Mouse (Mus musculus) small intestine, adult 2 months (tissue): Measurements from ENCODE around the gene Ptgs2. TPM values are rescaled to one million over a fixed set of nuclear protein-coding genes. Genes with fewer than 3 reads are reported as not detected.
A peak's percentile ranks its signal among the peaks of the same experiment; 100 is the strongest.

Experiments used
- H3K27ac ChIP-seq: fragments of 200-500 bp; 2 replicates; pipeline ENCODE4 v1.5.1; 2012; ENCODE audit warnings: low read depth, low read length, control low read depth, inconsistent platforms; ENCODE audit not compliant: insufficient read depth
- H3K27me3 ChIP-seq: fragments of 200-500 bp; 2 replicates; pipeline ENCODE4 v1.6.1; 2012; ENCODE audit warnings: mild to moderate bottlenecking, moderate library complexity, low read length, inconsistent platforms; ENCODE audit not compliant: control insufficient read depth, insufficient read depth
- H3K36me3 ChIP-seq: fragments of 200-500 bp; 2 replicates; pipeline ENCODE4 v1.6.1; 2012; ENCODE audit warnings: mild to moderate bottlenecking, low read length, control low read depth, inconsistent platforms; ENCODE audit not compliant: control insufficient read depth, insufficient read depth
- H3K4me1 ChIP-seq: fragments of 200-500 bp; 2 replicates; pipeline ENCODE4 v1.6.1; 2012; ENCODE audit warnings: low read length, inconsistent platforms, mixed read lengths; ENCODE audit not compliant: control insufficient read depth, insufficient read depth, insufficient read length
- H3K4me3 ChIP-seq: fragments of 200-500 bp; 2 replicates; pipeline ENCODE4 v1.5.1; 2012; ENCODE audit warnings: low read depth, mild to moderate bottlenecking, control low read depth, inconsistent platforms, low read length, moderate library complexity
- CTCF ChIP-seq: fragments of 200-500 bp; IDR thresholded peaks from 2 replicates; pipeline ENCODE4 v1.5.1; 2012; ENCODE audit warnings: low read depth, mild to moderate bottlenecking, control low read depth, inconsistent platforms, low read length, moderate library complexity, mixed read lengths; ENCODE audit not compliant: insufficient replicate concordance, insufficient read length; ENCODE audit errors: extremely low read depth
- POLR2A ChIP-seq: fragments of 200-500 bp; IDR thresholded peaks from 2 replicates; pipeline ENCODE4 v1.6.1; 2012; ENCODE audit warnings: low read depth, mild to moderate bottlenecking, control low read depth, inconsistent platforms, low read length, moderate library complexity
- WGBS: fragments of 180-500 bp; shearing (Covaris S2); methylation state at CpG from one replicate; pipeline ENCODE4 v1.1.7; 2018; 5-methylcytosine and 5-hydroxymethylcytosine counted together
- polyA plus RNA-seq: library from polyadenylated mRNA; depleted of rRNA; stranded (reverse); fragments of >200 nt; gene quantifications from 2 replicates; pipeline ENCODE4 v1.2.3, GENCODE M21; 2012; rRNA removed

The Ptgs2 gene
- 0.52 and 1.2 TPM in 2 replicates for polyA plus RNA-seq

- no peaks in the 10 kb centered on the region for H3K36me3 ChIP-seq
- H3K27me3 ChIP-seq: no peaks in the 10 kb centered on the region
- 3% methylated on average over 26 of the region's 26 CpGs for WGBS
- TF ChIP-seq POLR2A (no peak), CTCF (no peak)
- peak within 1 kb of the TSS; percentile 47 for H3K27ac ChIP-seq
- H3K4me1 ChIP-seq: no peaks in the 10 kb centered on the region
- peak within 1 kb of the TSS; percentile 62 for H3K4me3 ChIP-seq
Measured at GRCm38 (mm10) chr1:150099790-150100333, at the start of gene Ptgs2. Gene Ptgs2, plus strand, starts transcription at chr1:150100031.

GRCm38 (mm10) chr1:150050256-150050655 lies 49.6 kb upstream of the Ptgs2 start:
- TF ChIP-seq CTCF: no peak
- no peak for TF ChIP-seq POLR2A
- H3K4me1 ChIP-seq: no peaks in the 10 kb centered on the region
- 67% methylated on average over 1 of the region's 1 CpGs for WGBS
- no peaks in the 10 kb centered on the region for H3K27me3 ChIP-seq
- H3K27ac ChIP-seq: no peak overlapping the region
- no peaks in the 10 kb centered on the region for H3K36me3 ChIP-seq
- H3K4me3 ChIP-seq: no peak overlapping the region

- 86% methylated on average over 1 of the region's 1 CpGs for WGBS
- H3K27ac ChIP-seq: no peak overlapping the region
- TF ChIP-seq CTCF: no peak
- TF ChIP-seq POLR2A: no peak
- H3K4me3 ChIP-seq: no peak overlapping the region
- H3K27me3 ChIP-seq: no peaks in the 10 kb centered on the region
- H3K4me1 ChIP-seq: no peaks in the 10 kb centered on the region
- H3K36me3 ChIP-seq: no peaks in the 10 kb centered on the region
Measured at GRCm38 (mm10) chr1:150065684-150066083, 34.1 kb upstream of the Ptgs2 start.

DNA sequence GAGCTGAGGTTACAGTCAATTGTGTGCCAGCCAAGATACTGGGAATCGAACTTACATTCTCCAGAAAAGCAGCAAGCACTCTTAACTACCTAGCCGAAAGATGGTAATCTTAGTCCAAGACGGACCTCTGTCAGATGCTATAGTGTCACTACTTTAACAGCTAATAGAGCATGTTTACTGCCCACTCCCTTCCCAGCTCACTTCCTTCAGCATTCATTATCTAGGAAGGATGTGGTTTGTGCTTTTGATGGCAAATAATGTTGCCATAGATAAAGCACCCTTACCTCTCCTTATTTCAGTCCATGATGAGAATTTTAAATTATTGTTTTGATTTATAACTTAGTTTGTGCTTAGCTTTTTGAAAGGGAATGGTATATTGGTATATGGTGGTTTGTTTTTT lies 27.0 kb upstream of the Ptgs2 start:
- no peak for TF ChIP-seq CTCF
- TF ChIP-seq POLR2A: no peak
- no peaks in the 10 kb centered on the region for H3K36me3 ChIP-seq
- no peaks in the 10 kb centered on the region for H3K27me3 ChIP-seq
- no peaks in the 10 kb centered on the region for H3K4me1 ChIP-seq
- 79% methylated on average over 3 of the region's 3 CpGs for WGBS
- H3K4me3 ChIP-seq: no peak overlapping the region
- no peak overlapping the region for H3K27ac ChIP-seq

DNA sequence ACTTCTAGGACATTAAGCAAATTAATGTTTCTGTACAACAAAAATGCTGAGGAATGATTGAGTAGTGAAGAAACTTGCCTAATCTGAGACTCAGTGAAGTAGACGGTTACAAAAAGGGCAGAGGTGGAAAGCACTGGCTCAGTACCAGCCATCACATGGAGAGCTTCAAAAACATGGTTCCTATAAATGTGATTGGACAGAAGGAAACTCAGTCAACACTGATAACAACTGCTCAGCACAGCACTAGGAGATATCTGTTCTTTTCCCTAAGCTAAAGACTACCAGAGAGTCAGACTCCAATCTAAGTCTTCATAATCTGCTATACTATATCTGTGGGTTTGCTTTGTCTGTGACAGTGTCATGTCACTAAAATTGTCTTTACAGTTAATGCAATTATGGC lies 25.2 kb upstream of the Ptgs2 start:
- Histone ChIP-seq H3K27me3 (no peaks in the 10 kb centered on the region), H3K27ac (no peak overlapping the region), H3K36me3 (no peaks in the 10 kb centered on the region), H3K4me3 (no peak overlapping the region), H3K4me1 (no peaks in the 10 kb centered on the region)
- 77% methylated on average over 1 of the region's 1 CpGs for WGBS
- no peak for TF ChIP-seq CTCF
- TF ChIP-seq POLR2A: no peak

GRCm38 (mm10) chr1:150089040-150089692 lies 10.7 kb upstream of the Ptgs2 start:
- Histone ChIP-seq H3K36me3 (no peaks in the 10 kb centered on the region), H3K4me3 (no peak overlapping the region), H3K27me3 (no peaks in the 10 kb centered on the region), H3K27ac (peak overlapping the region; percentile 22; the same call in 1 of the 2 replicates), H3K4me1 (no peaks in the 10 kb centered on the region)
- 67% methylated on average over 6 of the region's 6 CpGs for WGBS
- no peak for TF ChIP-seq POLR2A
- no peak for TF ChIP-seq CTCF

GRCm38 (mm10) chr1:150090229-150090628 lies 9.6 kb upstream of the Ptgs2 start:
- H3K36me3 ChIP-seq: no peaks in the 10 kb centered on the region
- no peak overlapping the region for H3K27ac ChIP-seq
- H3K27me3 ChIP-seq: no peaks in the 10 kb centered on the region
- H3K4me3 ChIP-seq: no peak overlapping the region
- no peaks in the 10 kb centered on the region for H3K4me1 ChIP-seq
- 59% methylated on average over 1 of the region's 1 CpGs for WGBS
- no peak for TF ChIP-seq CTCF
- TF ChIP-seq POLR2A: no peak
